Mouse (Mus musculus) megakaryocyte, embryonic 14.5 days (primary cell): ENCODE data around the gene I0C0044D17Rik.

Experiments
- FLI1 ChIP-seq: IDR thresholded peaks from 2 replicates; pipeline ENCODE4 v1.6.1; 2012; ENCODE audit warnings: low read length, inconsistent platforms, mixed read lengths
- GATA1 ChIP-seq: IDR thresholded peaks from 3 replicates; pipeline ENCODE4 v1.6.1; 2012; ENCODE audit warnings: mixed read lengths, low read length, inconsistent platforms, borderline replicate concordance

DNA sequence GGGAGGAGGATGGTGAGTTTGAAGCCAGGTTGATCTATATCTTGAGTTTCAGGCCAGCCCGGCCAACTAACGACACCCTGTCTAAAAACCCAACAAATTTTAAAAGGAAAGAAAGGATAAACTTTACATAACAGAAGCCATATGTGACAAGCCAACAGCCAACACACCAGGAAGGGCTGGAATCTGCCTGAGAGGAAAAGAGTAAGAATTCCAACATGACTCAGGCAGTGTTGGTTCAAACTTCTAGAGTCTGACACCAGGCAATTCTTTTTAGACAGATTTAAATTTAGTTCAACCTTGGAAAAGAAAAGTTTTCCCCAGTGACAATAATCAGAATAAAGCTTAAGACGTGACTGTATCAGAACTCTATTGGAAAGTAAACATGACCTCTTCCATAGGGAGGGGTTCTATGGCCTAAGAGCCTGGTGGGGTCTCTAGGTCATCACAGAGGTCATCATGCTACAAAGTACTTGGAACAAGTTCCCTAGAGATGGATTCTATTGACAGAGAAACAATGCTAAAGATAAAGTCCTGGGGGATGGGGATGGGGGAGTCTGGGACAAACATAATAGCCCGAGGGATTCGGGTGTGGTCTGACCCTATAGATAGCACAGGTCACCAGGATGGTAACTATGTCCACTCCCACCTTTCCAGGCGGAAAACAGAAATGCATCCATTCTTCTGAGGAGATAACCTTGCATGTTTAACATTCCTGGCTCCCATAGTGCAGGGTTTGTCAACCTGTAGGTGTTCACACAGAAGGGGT lies 23.7 kb upstream of the I0C0044D17Rik start:
- no peak for TF ChIP-seq GATA1
- no peak for TF ChIP-seq FLI1
